Mouse (Mus musculus) liver, adult 2 months (tissue): ENCODE data around the gene Vwa7. TPM values are rescaled to one million over a fixed set of nuclear protein-coding genes. Genes with fewer than 3 reads are reported as not detected.

ENCODE experiments used
- DNase-seq: peaks from one replicate; pipeline ENCODE4 v3.0.0-alpha.2; 2011; ENCODE audit warnings: low read depth, low spot score; ENCODE audit errors: extremely low read depth
- H3K27ac ChIP-seq: fragments of 200-500 bp; replicated peaks from 2 replicates; pipeline ENCODE4 v1.5.1; 2012; ENCODE audit warnings: low read depth, mild to moderate bottlenecking, control low read depth, inconsistent platforms, low read length; ENCODE audit not compliant: insufficient read depth
- H3K27me3 ChIP-seq: fragments of 200-500 bp; 2 replicates; pipeline ENCODE4 v1.6.1; 2012; ENCODE audit warnings: mild to moderate bottlenecking, moderate library complexity, low read length, inconsistent platforms; ENCODE audit not compliant: control insufficient read depth, insufficient read depth
- H3K36me3 ChIP-seq: fragments of 200-500 bp; 2 replicates; pipeline ENCODE4 v1.6.1; 2012; ENCODE audit warnings: low read length, inconsistent platforms; ENCODE audit not compliant: control insufficient read depth, insufficient read depth
- H3K4me1 ChIP-seq: fragments of 200-500 bp; 2 replicates; pipeline ENCODE4 v1.6.1; 2011; ENCODE audit warnings: low read length; ENCODE audit not compliant: control insufficient read depth, insufficient read depth
- H3K4me3 ChIP-seq: fragments of 200-500 bp; 2 replicates; pipeline ENCODE4 v1.5.1; 2011; ENCODE audit warnings: low read depth, mild to moderate bottlenecking, control low read depth, low read length, moderate library complexity; ENCODE audit not compliant: insufficient read depth
- H3K79me2 ChIP-seq: fragments of 200-500 bp; 2 replicates; pipeline ENCODE4 v1.6.1; 2012; ENCODE audit warnings: inconsistent platforms, mild to moderate bottlenecking, low read length, moderate library complexity; ENCODE audit not compliant: control insufficient read depth, insufficient read depth
- H3K9ac ChIP-seq: fragments of 200-500 bp; 2 replicates; pipeline ENCODE4 v1.6.1; 2012; ENCODE audit warnings: low read depth, mild to moderate bottlenecking, control low read depth, inconsistent platforms, low read length
- CTCF ChIP-seq: fragments of 200-500 bp; IDR thresholded peaks from 2 replicates; pipeline ENCODE4 v1.5.1; 2011; ENCODE audit warnings: low read depth, low read length, control low read depth
- POLR2A ChIP-seq: fragments of 200-500 bp; IDR thresholded peaks from 2 replicates; pipeline ENCODE4 v1.6.1; 2011; ENCODE audit warnings: low read length, control low read depth; ENCODE audit not compliant: insufficient read depth; ENCODE audit errors: extremely low read depth
- WGBS: fragments of 180-500 bp; shearing (Covaris S2); methylation state at CpG from one replicate; pipeline ENCODE4 v1.1.7; 2018; 5-methylcytosine and 5-hydroxymethylcytosine counted together
- polyA plus RNA-seq: library from polyadenylated mRNA; depleted of rRNA; stranded (reverse); fragments of >200 nt; gene quantifications from 2 replicates; pipeline ENCODE4 v1.2.3, GENCODE M21; 2012
- total RNA-seq: library from RNA; depleted of rRNA; stranded (reverse); fragments of >200 nt; gene quantifications from 2 replicates; pipeline ENCODE4 v1.2.3, GENCODE M21; 2014

The Vwa7 gene
- total and polyA plus RNA-seq, 2 experiments: 0.09 to 0.27 TPM

DNA sequence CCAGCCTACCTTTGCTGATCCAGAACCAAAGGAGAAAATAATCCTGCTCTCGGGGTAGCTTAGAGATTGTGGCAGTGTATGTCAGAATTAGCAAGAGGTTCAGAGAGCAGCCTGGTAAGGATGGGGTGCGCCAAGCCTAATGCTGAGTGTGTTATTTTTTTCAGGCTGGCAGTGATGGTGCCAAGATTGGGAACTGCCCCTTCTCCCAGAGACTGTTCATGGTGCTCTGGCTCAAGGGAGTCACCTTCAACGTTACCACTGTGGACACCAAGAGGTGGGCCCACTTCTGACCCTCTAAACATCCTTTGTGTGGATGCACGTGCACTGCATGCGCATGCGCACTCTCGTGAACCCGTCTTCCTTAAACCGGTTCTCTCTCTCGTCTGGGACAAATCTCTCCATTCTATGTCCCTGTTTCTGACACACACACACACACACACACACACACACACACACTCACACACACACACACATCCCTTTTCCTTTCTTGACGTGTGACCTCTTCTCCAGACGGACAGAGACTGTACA, 36.0 kb downstream of the Vwa7 start:
- TF ChIP-seq POLR2A (no peak), CTCF (no peak)
- peaks cover 11% of the 10 kb centered on the region for H3K4me1 ChIP-seq
- H3K27me3 ChIP-seq: no peaks in the 10 kb centered on the region
- WGBS: 75% methylated on average over 12 of the region's 12 CpGs
- peaks cover 10% of the 10 kb centered on the region; the same call in 1 of the 2 replicates for H3K36me3 ChIP-seq
- H3K79me2 ChIP-seq: no peaks in the 10 kb centered on the region
- DNase-seq: no peak
- no peak overlapping the region; the same call in 1 of the 2 replicates for H3K9ac ChIP-seq
- H3K27ac ChIP-seq: 0 out of 2 replicates have a peak overlapping the region, but pooled peaks have one; percentile 17
- no peak overlapping the region for H3K4me3 ChIP-seq

DNA sequence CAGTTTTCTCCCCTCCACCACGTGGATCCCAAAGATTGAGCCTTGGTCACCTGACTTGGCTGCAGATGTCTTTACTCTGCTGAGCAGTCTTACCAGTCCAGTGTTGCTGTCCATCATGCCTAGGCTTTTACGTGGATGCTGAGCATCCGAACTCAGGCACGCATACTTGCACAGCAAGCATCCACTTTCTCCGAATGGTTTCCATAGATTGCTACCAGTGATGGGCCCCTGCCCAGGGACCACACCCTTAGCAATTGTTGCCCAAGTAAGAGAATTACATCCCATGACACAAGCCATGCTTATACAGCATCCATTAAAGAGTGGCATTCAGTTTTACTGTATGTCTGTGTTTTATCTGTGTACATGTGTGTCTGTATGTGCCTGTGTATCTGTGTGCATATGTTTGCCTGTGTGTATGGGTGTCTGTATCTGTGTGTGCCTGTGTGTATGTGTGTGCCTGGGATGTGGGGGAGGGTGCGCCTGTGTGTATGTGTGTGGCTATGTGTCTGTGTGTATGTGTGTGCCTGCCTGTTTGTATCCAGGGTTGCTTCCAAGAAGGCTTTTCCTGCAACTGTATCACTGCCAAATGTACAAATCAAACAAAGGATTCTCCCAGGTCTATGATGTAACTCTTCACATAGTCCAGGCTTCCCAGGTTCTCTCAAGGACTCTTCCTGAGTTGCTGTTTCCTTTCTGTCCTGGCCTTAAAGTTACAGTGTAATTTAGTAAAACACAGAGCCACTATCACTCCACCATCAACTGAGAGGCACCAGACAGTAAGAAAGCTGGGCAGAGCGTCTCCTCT, 39.5 kb downstream of the Vwa7 start:
- H3K27me3 ChIP-seq: no peaks in the 10 kb centered on the region
- TF ChIP-seq CTCF: no peak
- no peak for TF ChIP-seq POLR2A
- H3K36me3 ChIP-seq: peaks cover 11% of the 10 kb centered on the region; the same call in 1 of the 2 replicates
- H3K27ac ChIP-seq: no peak overlapping the region
- 89% methylated on average over 7 of the region's 7 CpGs for WGBS
- no peak overlapping the region for H3K4me3 ChIP-seq
- no peak for DNase-seq
- no peak overlapping the region for H3K9ac ChIP-seq
- no peaks in the 10 kb centered on the region for H3K79me2 ChIP-seq
- H3K4me1 ChIP-seq: peaks cover 3% of the 10 kb centered on the region; the same call in 1 of the 2 replicates

DNA sequence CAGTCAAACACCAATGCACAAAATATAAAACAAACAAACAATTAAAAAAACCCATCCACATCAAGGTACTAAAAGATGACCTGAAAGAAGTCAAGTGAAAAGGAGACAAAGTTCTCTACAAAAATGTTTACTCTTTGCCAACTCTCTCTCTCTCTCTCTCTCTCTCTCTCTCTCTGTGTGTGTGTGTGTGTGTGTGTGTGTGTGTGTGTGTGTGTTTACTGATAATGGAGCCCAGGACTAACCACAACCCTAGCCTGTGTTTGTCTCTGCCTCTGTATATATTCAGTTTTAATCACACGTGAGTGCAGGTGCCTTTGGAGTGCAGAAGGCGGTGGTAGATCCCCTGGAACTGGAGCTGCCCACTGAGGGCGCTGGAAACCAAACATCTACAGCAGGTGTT, 40.7 kb downstream of the Vwa7 start:
- peaks cover 3% of the 10 kb centered on the region; the same call in 1 of the 2 replicates for H3K4me1 ChIP-seq
- H3K27me3 ChIP-seq: no peaks in the 10 kb centered on the region
- H3K27ac ChIP-seq: no peak overlapping the region
- no peak for TF ChIP-seq POLR2A
- TF ChIP-seq CTCF: no peak
- WGBS: 87% methylated on average over 3 of the region's 3 CpGs
- peaks cover 11% of the 10 kb centered on the region; the same call in 1 of the 2 replicates for H3K36me3 ChIP-seq
- no peak overlapping the region for H3K4me3 ChIP-seq
- no peak for DNase-seq
- no peaks in the 10 kb centered on the region for H3K79me2 ChIP-seq
- no peak overlapping the region for H3K9ac ChIP-seq

DNA sequence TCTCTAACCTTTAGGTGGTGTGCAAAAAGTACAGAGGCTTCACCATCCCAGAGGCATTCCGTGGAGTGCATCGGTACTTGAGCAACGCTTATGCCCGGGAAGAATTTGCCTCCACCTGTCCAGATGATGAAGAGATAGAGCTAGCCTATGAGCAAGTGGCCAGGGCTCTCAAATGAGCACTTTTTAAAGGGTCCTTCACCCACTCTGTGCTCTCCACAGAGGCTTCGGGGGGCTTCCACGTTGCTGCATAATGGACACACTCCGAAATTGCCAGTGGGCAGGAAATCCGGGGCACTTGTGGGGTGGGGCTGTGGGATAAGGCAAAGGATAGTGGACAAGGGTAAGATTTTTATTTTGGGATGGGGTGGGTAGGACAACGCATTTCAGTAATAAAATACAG, 41.9 kb downstream of the Vwa7 start:
- no peak for DNase-seq
- Histone ChIP-seq H3K9ac (no peak overlapping the region), H3K27ac (no peak overlapping the region), H3K79me2 (no peaks in the 10 kb centered on the region), H3K36me3 (peaks cover 10% of the 10 kb centered on the region; the same call in 1 of the 2 replicates), H3K27me3 (no peaks in the 10 kb centered on the region), H3K4me1 (peaks cover 3% of the 10 kb centered on the region; the same call in 1 of the 2 replicates), H3K4me3 (no peak overlapping the region)
- no peak for TF ChIP-seq CTCF
- no peak for TF ChIP-seq POLR2A
- WGBS: 63% methylated on average over 9 of the region's 9 CpGs

DNA sequence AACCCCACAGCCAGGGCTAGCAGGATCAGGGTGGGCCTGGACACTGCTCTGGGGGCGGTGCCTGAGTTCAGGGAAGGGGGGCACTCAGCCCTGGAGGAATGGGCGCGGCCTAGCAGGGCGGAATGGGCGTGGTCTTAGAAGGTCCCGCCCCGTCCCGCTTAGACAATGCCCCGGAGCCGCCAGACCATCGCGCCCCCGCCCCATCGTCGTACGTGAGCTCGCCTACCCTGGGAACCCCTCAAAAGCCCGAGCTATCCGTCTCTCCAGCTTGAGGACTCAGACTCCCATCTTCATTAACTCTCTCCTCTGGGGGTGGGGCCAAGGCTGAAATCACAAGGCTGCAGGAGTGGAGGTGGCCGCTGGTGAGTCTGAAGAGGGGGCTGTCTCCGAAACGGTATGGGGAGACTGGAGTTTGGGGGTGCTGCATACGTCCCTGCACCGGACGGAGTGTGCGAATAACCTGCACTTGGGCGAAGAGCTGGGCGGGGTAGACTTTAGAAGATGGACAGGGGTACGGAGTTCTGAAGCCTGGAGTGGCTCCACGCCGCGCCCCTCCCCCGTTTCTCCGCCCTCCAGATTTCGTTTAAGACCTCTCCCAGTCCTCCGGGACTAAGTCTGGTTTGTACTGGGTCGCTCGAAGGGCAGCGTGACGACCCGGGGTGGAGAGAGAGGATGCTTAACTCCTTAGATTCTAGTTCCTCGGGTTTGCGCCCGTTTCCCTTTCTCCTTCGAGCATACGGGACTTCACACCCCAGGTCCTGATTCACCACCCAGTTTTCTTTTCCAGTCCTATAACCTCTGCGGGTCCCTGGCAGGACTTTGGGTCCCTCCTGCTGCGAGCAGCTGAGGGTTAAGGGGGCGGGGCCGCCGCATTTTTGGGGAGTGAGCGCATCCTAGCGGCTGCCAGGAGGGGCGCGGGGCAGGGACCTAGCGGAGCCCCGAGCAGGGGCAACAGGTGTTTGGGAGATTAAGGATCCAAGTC, 42.8 kb downstream of the Vwa7 start, which contains the start of gene Ddah2:
Gene Ddah2 (plus strand): TSS at position 125 of the 982 bp plus-strand sequence.
- DNase-seq: no peak
- Histone ChIP-seq H3K27me3 (no peaks in the 10 kb centered on the region), H3K27ac (peak within 1 kb of the TSS; percentile 51), H3K4me3 (peak within 1 kb of the TSS; percentile 62), H3K4me1 (peaks cover 3% of the 10 kb centered on the region; the same call in 1 of the 2 replicates), H3K9ac (peak within 1 kb of the TSS; percentile 62), H3K79me2 (no peaks in the 10 kb centered on the region), H3K36me3 (peaks cover 7% of the 10 kb centered on the region; the same call in 1 of the 2 replicates)
- 3% methylated on average over 57 of the region's 57 CpGs for WGBS
- TF ChIP-seq CTCF: peak; percentile 81
- TF ChIP-seq POLR2A: 0 out of 2 replicates have a peak, but pooled peaks have one; percentile 20
